Mouse (Mus musculus) kidney, postnatal 36 days (tissue): ENCODE results near the gene Anxa4.

Experiments
- DNase-seq, 2 experiments: peaks; one replicate each; pipeline ENCODE4 v3.0.0; 2021 to 2022; ENCODE audit warnings: mixed read lengths in 2 of 2

The Anxa4 gene

GRCm38 (mm10) chr6:86800467-86800866 is 7.1 kb upstream of the Anxa4 start:
- DNase-seq: peak in 1 of 2 experiments; percentile 32

- DNase-seq: no peak
Measured at GRCm38 (mm10) chr6:86797455-86797854, 4.1 kb upstream of the Anxa4 start.

DNA sequence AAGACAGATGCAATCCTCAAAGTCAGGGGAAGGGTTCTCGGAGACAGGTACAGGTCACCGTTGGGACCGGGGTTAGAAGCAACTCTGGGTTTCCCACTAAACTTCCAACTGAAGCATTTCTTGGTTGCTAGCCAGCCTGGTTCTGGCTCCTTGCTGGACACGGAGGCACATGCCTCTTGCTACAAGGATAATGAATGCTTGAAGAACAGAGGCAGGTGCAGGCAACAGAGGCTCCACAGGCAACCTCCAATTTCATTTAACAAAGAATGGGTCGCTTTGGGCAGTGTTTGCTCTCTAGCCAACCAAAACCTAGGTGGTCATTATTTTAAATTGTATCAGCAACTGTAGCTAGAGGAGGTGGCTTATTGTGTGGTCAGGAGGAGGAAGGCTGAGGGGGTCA is 573 bp upstream of the Anxa4 start:
- DNase-seq: peak; percentile 23 to 46

DNA sequence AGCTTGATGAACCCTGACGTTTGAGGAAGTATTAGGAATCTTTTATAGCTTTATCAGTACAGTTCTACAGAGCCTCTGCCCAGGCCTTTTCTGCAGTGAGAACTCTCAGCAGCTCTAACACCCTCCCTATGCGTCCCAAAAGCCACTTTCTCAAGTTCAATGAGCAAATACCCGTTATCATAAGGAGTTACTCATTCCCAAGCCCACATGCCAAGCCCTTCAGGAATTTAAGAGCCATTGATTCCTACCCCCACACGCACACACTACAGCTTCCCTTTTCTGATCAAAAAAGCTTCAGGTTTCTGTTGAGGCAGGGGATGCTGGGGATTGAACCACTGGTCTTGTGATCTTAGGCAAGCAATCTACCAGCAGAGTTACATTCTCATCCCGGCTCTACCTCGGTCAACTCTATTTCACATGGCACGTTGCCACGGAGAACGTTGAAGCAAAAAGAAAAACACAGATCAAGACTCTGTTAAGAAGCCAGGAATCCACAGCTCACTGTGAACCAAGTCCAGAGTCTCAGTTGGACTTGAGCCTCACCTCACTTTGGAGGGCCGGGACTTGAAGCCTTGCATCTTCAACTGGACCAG is 2.9 kb downstream of the Anxa4 start:
- peak in 1 of 2 experiments; percentile 32 for DNase-seq

- no peak for DNase-seq
Measured at GRCm38 (mm10) chr6:86788242-86788641, 5.1 kb downstream of the Anxa4 start.

DNA sequence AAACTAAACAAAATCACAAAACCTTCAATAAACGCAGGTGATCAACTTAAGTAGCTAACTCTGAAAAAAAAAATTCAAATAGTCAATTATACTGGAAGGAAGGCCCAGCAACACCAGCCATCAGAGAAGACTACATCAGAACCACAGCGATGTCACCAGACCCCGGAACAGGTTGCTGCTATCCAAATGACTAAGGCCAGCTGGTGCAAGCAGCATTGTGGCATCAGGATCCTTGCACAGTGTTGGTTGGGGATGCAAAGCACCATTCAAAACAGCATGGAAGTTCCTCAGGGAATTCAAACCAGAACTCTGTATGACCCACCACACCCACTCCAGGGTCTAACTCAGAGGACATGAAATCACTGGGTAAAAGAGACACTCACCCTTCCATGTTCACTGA is 6.8 kb downstream of the Anxa4 start:
- DNase-seq: no peak

DNA sequence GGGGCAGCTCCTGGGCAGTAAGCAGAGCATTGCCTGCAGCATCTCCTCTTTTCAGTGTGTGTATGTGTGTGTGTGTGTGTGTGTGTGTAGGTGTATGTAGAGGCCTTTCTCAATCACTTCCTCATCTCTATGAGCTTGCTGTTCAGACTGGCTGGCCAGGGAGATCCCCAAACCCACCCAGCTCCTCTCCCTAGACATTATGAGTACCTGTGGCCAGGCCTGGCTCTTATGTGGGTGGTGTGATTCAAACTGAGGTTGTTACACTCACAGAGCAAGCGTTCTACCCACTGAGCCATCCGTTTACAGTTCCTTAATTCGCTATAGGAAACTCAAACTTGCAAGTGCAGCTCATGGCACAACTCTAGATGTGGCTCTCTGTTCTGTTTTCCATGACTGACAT is 8.6 kb downstream of the Anxa4 start:
- no peak for DNase-seq

DNA sequence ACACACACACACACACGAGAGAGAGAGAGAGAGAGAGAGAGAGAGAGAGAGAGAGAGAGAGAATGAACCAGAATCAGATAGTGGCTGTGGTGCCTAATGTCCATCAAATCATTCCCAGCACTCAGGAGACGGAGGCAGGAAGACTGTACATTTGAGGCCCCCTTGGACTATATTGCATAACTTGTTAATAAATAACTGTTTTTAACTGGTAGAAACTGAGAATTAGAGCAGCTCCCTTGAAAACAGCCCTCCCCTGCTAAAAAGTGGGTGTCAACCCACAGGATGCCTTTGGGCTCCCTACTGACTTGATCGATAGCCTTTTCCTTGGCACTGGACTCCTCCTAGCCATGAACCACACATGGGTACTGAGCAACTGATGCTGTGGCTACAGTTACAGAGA is 11.0 kb downstream of the Anxa4 start:
- peak in 1 of 2 experiments; percentile 45 for DNase-seq

GRCm38 (mm10) chr6:86781361-86781957 is 11.9 kb downstream of the Anxa4 start:
- no peak for DNase-seq

DNA sequence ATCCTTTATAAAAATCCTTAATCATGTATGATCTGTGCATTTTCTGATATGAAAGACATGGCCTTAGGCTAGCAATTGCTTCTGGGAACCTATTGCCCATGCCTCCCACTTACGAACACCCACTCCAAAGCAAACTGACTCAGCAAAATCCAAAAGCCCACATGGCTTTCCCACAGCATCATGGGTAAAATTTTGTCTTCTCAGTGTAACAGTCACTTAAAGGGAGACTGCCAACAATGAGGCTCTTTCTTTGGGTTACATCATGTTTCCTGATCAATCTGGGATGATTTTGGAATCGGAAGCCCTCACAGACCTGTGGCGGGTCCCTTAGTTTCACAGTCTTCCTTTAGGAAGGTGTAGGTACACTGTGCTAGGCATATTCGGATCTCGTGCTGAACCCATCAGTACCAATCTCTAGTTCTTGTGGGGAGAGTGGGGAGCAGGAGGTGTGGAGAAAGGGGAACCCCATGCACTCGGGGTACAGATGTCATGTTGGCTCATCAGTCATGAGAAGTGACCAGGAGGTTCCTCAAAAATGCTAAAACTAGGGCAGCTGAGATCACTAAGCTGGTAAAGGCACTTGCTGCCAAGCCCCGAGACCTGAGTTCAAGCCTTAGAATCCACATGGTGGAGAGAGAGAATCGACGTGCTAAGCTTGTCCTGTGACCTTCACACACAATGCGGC is 14.3 kb downstream of the Anxa4 start:
- DNase-seq: no peak

DNA sequence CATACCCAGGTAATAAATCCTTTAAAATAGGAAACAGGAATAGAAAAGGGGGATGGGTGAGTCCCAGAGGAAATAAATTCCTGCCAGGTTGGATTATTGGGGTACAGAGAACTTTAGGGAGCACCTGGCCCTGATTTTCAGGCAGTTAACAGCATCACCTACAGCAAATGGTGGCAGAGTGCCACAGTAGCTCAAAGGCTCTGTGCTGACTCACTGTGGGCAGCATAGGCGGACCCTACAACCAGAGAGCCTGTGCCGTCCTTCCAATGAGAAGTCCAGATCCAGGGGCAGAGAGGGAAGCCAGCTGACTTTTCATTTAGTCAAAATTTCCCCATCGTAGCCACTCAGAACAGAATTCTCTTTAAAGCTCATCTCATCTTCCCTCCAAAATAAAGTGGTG is 16.2 kb downstream of the Anxa4 start:
- no peak for DNase-seq

GRCm38 (mm10) chr6:86776706-86777071 is 16.7 kb downstream of the Anxa4 start:
- no peak for DNase-seq

- DNase-seq: peak; percentile 39 to 42
Measured at GRCm38 (mm10) chr6:86776001-86776705, 17.2 kb downstream of the Anxa4 start.

GRCm38 (mm10) chr6:86774937-86775336 is 18.4 kb downstream of the Anxa4 start:
- no peak for DNase-seq

- no peak for DNase-seq
Measured at GRCm38 (mm10) chr6:86773830-86774229, 19.6 kb downstream of the Anxa4 start.

DNA sequence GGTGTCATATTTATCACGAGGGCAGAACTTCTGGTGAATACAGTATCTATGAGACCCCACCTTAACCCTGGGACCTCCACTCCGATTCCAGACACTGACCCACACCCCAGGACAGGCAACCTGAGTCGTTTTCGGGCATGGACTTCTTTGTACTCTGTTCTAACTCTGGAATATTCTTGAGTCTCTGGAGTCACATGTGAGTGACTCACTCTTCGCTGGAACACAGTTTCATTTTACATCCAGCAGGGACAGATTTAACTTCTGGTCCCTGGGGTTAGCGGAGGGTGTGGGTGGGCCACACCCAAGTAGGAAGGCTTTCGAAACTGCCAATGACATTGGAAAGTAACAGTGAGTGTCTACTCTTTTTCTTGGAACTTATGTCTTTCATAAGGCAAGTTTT is 20.8 kb downstream of the Anxa4 start:
- peak in 1 of 2 experiments; percentile 33 for DNase-seq

DNA sequence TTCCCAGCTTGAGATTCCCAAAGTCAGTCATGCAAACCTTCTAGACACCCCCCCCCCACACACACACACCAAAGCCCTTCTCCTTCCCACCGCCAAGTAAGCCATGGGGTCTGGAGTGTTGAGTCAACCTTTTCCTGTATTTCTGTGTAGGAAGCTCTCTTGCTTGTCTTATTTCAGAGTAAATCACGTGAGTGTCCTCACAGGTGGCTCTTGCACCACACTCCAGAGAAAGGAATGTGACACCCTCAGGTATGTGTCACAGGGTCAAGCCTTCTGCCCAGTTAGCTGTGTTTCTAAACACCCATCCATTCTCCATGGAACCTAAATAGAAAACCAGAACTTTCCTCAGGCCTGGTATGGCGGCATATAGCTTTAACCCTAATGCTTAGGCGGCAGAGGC is 24.4 kb downstream of the Anxa4 start:
- DNase-seq: no peak

GRCm38 (mm10) chr6:86768186-86768776 is 25.1 kb downstream of the Anxa4 start:
- no peak for DNase-seq

GRCm38 (mm10) chr6:86767465-86767864 is 25.9 kb downstream of the Anxa4 start:
- DNase-seq: no peak

- peak; percentile 58 to 86 for DNase-seq
Measured at GRCm38 (mm10) chr6:86765637-86766059, 27.7 kb downstream of the Anxa4 start.

DNA sequence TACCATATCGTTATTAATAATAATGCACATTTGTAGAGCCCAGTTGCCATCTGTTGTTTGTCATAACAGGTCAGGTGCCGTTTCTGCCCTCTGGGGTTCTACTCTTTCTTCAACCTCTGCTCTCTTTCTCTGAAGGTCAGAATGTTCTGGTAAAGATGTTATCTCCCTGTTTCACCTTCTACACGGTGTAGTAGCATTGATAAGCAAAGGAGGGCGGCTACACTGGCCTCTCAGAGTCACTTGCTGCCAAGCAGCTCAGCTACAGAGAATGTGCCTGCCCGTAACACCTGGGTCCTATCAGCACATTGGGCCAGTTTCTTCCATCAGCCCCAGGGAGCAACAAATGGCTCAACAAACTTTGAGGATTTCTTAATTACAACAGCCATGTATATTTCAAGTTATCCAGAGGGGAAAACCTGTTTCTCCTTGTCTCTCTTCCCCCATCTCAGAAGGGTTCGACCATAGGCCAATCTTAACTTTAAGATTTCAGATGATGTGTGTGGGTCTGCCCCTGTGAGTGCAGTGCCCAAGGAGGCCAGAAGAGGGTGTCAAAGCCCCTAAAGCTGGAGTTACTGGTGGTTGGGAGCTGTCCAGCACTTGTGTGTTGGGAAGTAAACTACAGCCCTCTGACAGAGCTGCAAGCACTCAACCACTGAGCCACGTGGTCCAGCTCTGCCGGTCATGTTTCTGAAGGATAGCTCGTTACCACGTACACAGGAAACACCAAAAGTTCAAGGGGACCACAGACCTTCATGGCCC is 39.1 kb downstream of the Anxa4 start:
- DNase-seq: peak; percentile 21 to 30

- no peak for DNase-seq
Measured at GRCm38 (mm10) chr6:86752843-86753485, 40.4 kb downstream of the Anxa4 start.
